Mouse (Mus musculus) small intestine, adult 10 weeks (tissue): Measurements from ENCODE around the gene Vps29. TPM values are rescaled to one million over a fixed set of nuclear protein-coding genes. Genes with fewer than 3 reads are reported as not detected.

Experiments used
- polyA plus RNA-seq: library from polyadenylated mRNA; stranded (reverse); fragments of 350-450 nt; fragmentation: Illumina TruSeq; extraction: RNeasy Lipid Tissue Mini Kit (QIAGEN cat#74804); gene quantifications from one replicate; pipeline ENCODE4 v1.2.3, GENCODE M21; 2014; ENCODE audit warnings: low replicate concordance

Gene Vps29
- polyA plus RNA-seq = 147 TPM

GRCm38 (mm10) chr5:122353807-122354491 lies at the start of gene Vps29, which contains the start of gene Rad9b:
Vps29 (plus strand) TSS chr5:122354369.
Rad9b (minus strand) TSS chr5:122354233.

GRCm38 (mm10) chr5:122371591-122372191 lies 17.5 kb downstream of the Vps29 start, which contains the start of gene Gpn3:
Gpn3 (plus strand) TSS chr5:122371876.

GRCm38 (mm10) chr5:122372192-122372769 lies 18.1 kb downstream of the Vps29 start, which contains the start of gene Fam216a:
Fam216a (minus strand) TSS chr5:122372364.

GRCm38 (mm10) chr5:122391786-122392180 lies 37.6 kb downstream of the Vps29 start, which contains the start of gene Arpc3:
Arpc3 (plus strand) TSS chr5:122391878.

Other genes starting within 250 kb of the Vps29 start
- gene Ccdc63, start 213.5 kb upstream of the Vps29 start, polyA plus RNA-seq = not detected
- gene Ppp1cc, start 196.1 kb upstream of the Vps29 start, polyA plus RNA-seq = 455 TPM
- gene Hvcn1, start 147.6 kb upstream of the Vps29 start, polyA plus RNA-seq = 0.37 TPM
- gene Tctn1, start 89.9 kb upstream of the Vps29 start, polyA plus RNA-seq = 1.0 TPM
- gene Pptc7, start 70.0 kb upstream of the Vps29 start, polyA plus RNA-seq = 41.8 TPM
- gene Rad9b, start 136 bp upstream of the Vps29 start, polyA plus RNA-seq = 3.9 TPM
- gene Gpn3, start 17.5 kb downstream of the Vps29 start, polyA plus RNA-seq = 23.1 TPM
- 1.4 TPM for gene Fam216a, start 18.0 kb downstream of the Vps29 start, polyA plus RNA-seq
- gene Arpc3, start 37.5 kb downstream of the Vps29 start, polyA plus RNA-seq = 217 TPM
- 2.6 TPM for gene Anapc7, start 67.3 kb downstream of the Vps29 start, polyA plus RNA-seq
- 128 TPM for gene Atp2a2, start 147.9 kb downstream of the Vps29 start, polyA plus RNA-seq